Comparison of ENCODE assay signal across 13 mouse cellular contexts in the genomic region with DNA sequence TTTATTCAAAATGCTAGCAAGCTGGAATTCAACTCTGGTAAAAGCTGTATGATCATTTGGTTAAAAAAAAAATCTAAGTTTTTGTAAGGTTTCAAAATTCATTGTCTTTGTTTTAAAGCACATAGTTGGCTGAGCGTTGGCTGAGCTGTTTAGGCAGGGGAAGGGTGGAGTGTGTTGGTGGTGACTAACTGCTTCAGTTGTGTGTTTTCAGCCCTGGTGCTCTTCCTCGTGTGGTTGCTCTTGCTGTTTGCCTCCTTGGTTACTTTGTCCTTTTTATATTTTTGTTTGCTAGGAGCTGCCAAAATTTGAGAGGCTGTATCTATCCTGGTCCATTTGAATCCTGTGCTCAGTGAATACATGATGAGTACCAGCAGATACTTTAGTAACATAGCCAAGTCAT.
"Had no signal": no experiment of that assay in that cellular context is flagged by ENCODE, and none has a peak within 500 bp of the region (broad histone marks: within the 10 kb centered on the region; RNA-seq: fewer than 3 reads in every experiment).

No protein-coding gene starts in this region.

- DNase-seq: gastrocnemius, adult 2 months; gastrocnemius, postnatal 10 days; gastrocnemius, postnatal 25 days; heart, adult 18-20 months; heart, postnatal 10 days; heart, postnatal 4 days; kidney, adult 18-20 months; kidney, adult 8-10 months; kidney, postnatal 10 days; kidney, postnatal 25 days; kidney, postnatal 4 days; liver; liver, embryonic 13.5 days had no signal
